Mouse (Mus musculus): ENCODE data around the gene Gm5089. TPM values are rescaled to one million over a fixed set of nuclear protein-coding genes. Genes with fewer than 3 reads are reported as not detected.
A peak's percentile ranks its signal among the peaks of the same experiment; 100 is the strongest.

Gene Gm5089
- polyA plus RNA-seq, 1 experiment from 2014 or later: 2.4 TPM

GRCm38 (mm10) chr14:122483556-122484421 lies 32.9 kb upstream of the Gm5089 start:
- peak overlapping the region; percentile 41 for H3K4me3 ChIP-seq
- 2% methylated on average over 18 of the region's 18 CpGs for WGBS
- DNase-seq (ENCODE audit: low spot score): peak; percentile 60

GRCm38 (mm10) chr14:122483024-122483385 lies 32.1 kb upstream of the Gm5089 start:
- Histone ChIP-seq H3K4me3 (peak overlapping the region; percentile 81), H3K4me1 (replicated peaks) (peaks cover 59% of the 10 kb centered on the region), H3K36me3 (peaks cover 12% of the 10 kb centered on the region), H3K27me3 (ENCODE audit: insufficient read depth, poor library complexity, severe bottlenecking) (peaks cover 98% of the 10 kb centered on the region), H3K27ac (peak overlapping the region; percentile 97), H3K9me3 (no peaks in the 10 kb centered on the region)
- DNase-seq (ENCODE audit: low spot score): no peak
- WGBS: 2% methylated on average over 5 of the region's 5 CpGs

More at GRCm38 (mm10) chr14:122483556-122484421, 32.9 kb upstream of the Gm5089 start:
- no peaks in the 10 kb centered on the region for H3K9me3 ChIP-seq
- peaks cover 98% of the 10 kb centered on the region for H3K27me3 ChIP-seq (ENCODE audit: insufficient read depth, poor library complexity, severe bottlenecking)
- H3K36me3 ChIP-seq: peaks cover 7% of the 10 kb centered on the region
- peak overlapping the region; percentile 77 for H3K27ac ChIP-seq
- peaks cover 54% of the 10 kb centered on the region for H3K4me1 ChIP-seq (replicated peaks)

DNA sequence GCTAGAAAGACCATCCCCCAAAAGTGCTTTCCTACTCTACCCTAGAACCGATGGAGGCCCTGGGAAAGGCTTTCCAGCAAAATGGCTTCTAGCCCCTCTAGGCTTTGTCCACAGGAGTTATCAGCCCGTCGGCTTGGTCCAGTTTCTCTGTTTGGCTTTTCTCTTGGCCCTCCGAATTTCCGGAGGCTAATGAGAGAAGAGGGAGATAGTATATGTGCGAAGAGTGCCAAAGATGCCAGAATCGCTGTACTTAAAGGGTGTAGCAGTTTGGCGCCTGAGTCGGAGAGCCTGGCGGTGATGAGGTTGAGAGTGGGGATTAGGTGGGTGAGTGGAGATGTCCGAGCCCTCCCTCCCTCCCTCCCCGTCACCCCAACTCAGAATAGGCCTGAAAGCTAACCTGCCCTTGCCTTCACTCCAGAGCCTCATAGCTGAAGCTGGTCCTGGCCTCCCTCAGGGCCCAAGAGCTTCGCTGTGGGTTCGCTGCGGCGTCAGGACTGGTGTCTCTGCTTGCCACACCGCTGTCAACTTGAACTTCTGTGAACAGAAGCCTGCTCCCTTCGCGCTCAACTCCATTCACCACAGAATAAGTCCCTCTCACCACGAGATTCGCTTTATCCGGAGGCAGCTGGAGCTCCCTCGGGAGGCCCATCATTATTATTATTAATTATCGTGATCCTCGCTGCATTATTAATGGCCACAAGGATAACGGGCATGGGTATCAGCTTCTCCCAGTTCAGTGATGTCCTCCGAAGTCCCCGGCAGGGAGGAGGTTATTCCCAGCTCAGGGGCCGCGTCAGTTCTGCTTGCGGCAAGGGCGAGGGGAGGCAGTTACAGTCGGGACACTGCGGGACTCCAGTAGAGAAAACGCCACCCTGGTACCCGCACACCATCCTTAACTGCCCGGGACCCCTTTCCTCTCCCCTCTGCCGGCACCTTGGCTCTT lies 31.4 kb upstream of the Gm5089 start:
- H3K9me3 ChIP-seq: no peaks in the 10 kb centered on the region
- peak overlapping the region; percentile 81 for H3K4me3 ChIP-seq
- peaks cover 12% of the 10 kb centered on the region for H3K36me3 ChIP-seq
- H3K27ac ChIP-seq: peak overlapping the region; percentile 97
- peaks cover 98% of the 10 kb centered on the region for H3K27me3 ChIP-seq (ENCODE audit: insufficient read depth, poor library complexity, severe bottlenecking)
- H3K4me1 ChIP-seq (replicated peaks): peaks cover 59% of the 10 kb centered on the region
- under 1% methylated on average over 38 of the region's 38 CpGs for WGBS
- peak; percentile 73 for DNase-seq (ENCODE audit: low spot score)

DNA sequence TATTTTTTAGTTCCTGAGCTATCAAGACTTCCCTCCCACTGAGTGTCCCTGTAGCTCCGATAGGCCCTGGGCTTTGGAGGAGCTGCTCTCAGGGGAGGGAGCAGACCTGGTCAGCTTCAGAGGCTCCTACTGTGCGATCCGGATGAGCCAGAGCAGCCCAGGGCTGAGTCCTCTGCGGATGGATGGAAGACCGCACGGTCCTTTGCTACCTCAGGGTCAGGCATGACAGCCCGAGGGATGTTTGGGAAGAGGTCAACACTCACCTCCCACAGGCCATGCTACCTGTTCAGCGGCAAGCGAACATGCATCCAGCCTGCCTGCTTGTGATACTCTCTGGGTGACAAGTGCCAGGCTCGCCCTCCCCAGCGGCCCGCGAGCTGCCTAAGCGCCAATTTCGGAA lies 30.3 kb upstream of the Gm5089 start:
- H3K4me3 ChIP-seq: peak overlapping the region; percentile 81
- no peaks in the 10 kb centered on the region for H3K9me3 ChIP-seq
- H3K36me3 ChIP-seq: peaks cover 20% of the 10 kb centered on the region
- WGBS: 4% methylated on average over 15 of the region's 15 CpGs
- peak; percentile 54 for DNase-seq (ENCODE audit: low spot score)
- H3K27ac ChIP-seq: peak overlapping the region; percentile 97
- H3K27me3 ChIP-seq (ENCODE audit: insufficient read depth, poor library complexity, severe bottlenecking): peaks cover 98% of the 10 kb centered on the region
- H3K4me1 ChIP-seq (replicated peaks): peaks cover 62% of the 10 kb centered on the region

- no peak for DNase-seq (ENCODE audit: low spot score)
- Histone ChIP-seq H3K27ac (peak overlapping the region; percentile 97), H3K4me1 (replicated peaks) (peaks cover 64% of the 10 kb centered on the region)
Observed at GRCm38 (mm10) chr14:122480355-122480754, 29.4 kb upstream of the Gm5089 start.

DNA sequence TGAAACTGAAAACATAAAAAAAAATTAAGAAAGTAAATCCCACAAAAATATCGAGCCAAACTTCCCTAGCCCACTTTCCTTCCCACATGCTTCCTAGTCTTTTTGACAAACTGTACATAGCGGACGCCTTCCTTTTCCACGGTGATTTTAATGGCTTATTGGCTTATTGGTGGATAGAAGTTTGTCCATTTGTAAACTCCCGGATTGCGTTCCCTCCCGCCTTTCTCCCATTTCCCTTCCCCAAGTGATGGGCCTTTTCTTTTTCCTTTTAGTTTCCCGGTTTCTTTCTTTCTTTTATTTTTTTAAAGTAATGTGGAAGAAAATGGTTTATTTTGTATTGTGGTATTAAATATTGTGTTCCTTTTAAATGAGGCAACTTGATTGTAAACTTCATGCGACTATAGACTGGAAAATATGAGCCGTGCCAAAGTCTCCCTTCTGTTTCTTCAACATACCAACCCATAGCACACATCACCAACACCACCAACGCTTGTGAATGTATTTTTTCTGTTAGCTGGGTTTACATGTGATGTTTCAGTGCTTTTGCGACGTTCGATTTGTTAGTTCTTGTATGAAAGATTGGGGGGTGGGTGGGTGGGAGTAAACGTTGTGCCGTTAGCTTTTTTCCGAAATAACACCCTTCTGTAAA lies 28.7 kb upstream of the Gm5089 start:
- Histone ChIP-seq H3K9me3 (no peaks in the 10 kb centered on the region), H3K4me3 (peak overlapping the region; percentile 81), H3K27me3 (ENCODE audit: insufficient read depth, poor library complexity, severe bottlenecking) (peaks cover 98% of the 10 kb centered on the region), H3K36me3 (peaks cover 24% of the 10 kb centered on the region), H3K4me1 (replicated peaks) (peaks cover 64% of the 10 kb centered on the region), H3K27ac (peak overlapping the region; percentile 97)
- no peak for DNase-seq (ENCODE audit: low spot score)
- 6% methylated on average over 17 of the region's 17 CpGs for WGBS

More at GRCm38 (mm10) chr14:122480355-122480754, 29.4 kb upstream of the Gm5089 start:
- H3K27me3 ChIP-seq (ENCODE audit: insufficient read depth, poor library complexity, severe bottlenecking): peaks cover 98% of the 10 kb centered on the region
- H3K9me3 ChIP-seq: no peaks in the 10 kb centered on the region
- peak overlapping the region; percentile 81 for H3K4me3 ChIP-seq
- 6% methylated on average over 2 of the region's 2 CpGs for WGBS
- H3K36me3 ChIP-seq: peaks cover 24% of the 10 kb centered on the region

GRCm38 (mm10) chr14:122478574-122479011 lies 27.7 kb upstream of the Gm5089 start:
- Histone ChIP-seq H3K27ac (peak overlapping the region; percentile 97), H3K4me3 (peak overlapping the region; percentile 81), H3K9me3 (no peaks in the 10 kb centered on the region), H3K4me1 (replicated peaks) (peaks cover 64% of the 10 kb centered on the region), H3K36me3 (peaks cover 24% of the 10 kb centered on the region), H3K27me3 (ENCODE audit: insufficient read depth, poor library complexity, severe bottlenecking) (peaks cover 98% of the 10 kb centered on the region)
- DNase-seq (ENCODE audit: low spot score): peak; percentile 78
- WGBS: under 1% methylated on average over 22 of the region's 22 CpGs

GRCm38 (mm10) chr14:122477971-122478573 lies 27.2 kb upstream of the Gm5089 start:
- H3K27ac ChIP-seq: peak overlapping the region; percentile 97
- WGBS: 1% methylated on average over 9 of the region's 9 CpGs
- DNase-seq (ENCODE audit: low spot score): no peak

DNA sequence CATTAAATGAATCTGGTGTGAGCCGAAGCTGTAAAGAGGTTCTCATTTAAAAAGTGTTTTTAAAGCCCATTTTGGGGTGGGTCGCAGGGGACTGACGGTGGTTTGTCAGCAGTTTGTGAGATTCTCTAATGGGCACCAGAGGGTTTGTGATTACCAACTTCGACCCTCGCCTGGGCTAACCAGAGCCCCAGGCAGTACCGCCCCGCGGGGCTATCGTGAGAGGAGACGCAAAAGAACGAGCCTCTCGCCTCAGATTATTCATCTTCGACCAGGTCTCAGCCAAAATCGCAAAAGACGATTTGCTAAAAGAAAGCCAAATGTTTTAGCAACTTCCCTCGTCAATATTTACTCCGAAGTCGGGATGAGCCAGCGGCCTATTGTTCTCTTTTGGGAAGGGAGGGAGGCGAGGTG lies 26.4 kb upstream of the Gm5089 start:
- WGBS: under 1% methylated on average over 20 of the region's 20 CpGs
- Histone ChIP-seq H3K4me1 (replicated peaks) (peaks cover 66% of the 10 kb centered on the region), H3K4me3 (peak overlapping the region; percentile 81), H3K36me3 (peaks cover 24% of the 10 kb centered on the region), H3K9me3 (no peaks in the 10 kb centered on the region), H3K27me3 (ENCODE audit: insufficient read depth, poor library complexity, severe bottlenecking) (peaks cover 98% of the 10 kb centered on the region), H3K27ac (peak overlapping the region; percentile 97)
- peak; percentile 50 for DNase-seq (ENCODE audit: low spot score)

More at GRCm38 (mm10) chr14:122477971-122478573, 27.2 kb upstream of the Gm5089 start:
- H3K9me3 ChIP-seq: no peaks in the 10 kb centered on the region
- H3K36me3 ChIP-seq: peaks cover 24% of the 10 kb centered on the region
- peaks cover 66% of the 10 kb centered on the region for H3K4me1 ChIP-seq (replicated peaks)
- peak overlapping the region; percentile 81 for H3K4me3 ChIP-seq
- peaks cover 98% of the 10 kb centered on the region for H3K27me3 ChIP-seq (ENCODE audit: insufficient read depth, poor library complexity, severe bottlenecking)

GRCm38 (mm10) chr14:122476822-122477215 lies 25.9 kb upstream of the Gm5089 start:
- peak overlapping the region; percentile 81 for H3K4me3 ChIP-seq
- DNase-seq (ENCODE audit: low spot score): no peak
- no peaks in the 10 kb centered on the region for H3K9me3 ChIP-seq
- H3K4me1 ChIP-seq (replicated peaks): peaks cover 64% of the 10 kb centered on the region
- under 1% methylated on average over 18 of the region's 18 CpGs for WGBS
- H3K27me3 ChIP-seq (ENCODE audit: insufficient read depth, poor library complexity, severe bottlenecking): peaks cover 97% of the 10 kb centered on the region
- H3K36me3 ChIP-seq: peaks cover 24% of the 10 kb centered on the region
- H3K27ac ChIP-seq: peak overlapping the region; percentile 97

- Histone ChIP-seq H3K36me3 (peaks cover 24% of the 10 kb centered on the region), H3K4me1 (replicated peaks) (peaks cover 66% of the 10 kb centered on the region), H3K27me3 (ENCODE audit: insufficient read depth, poor library complexity, severe bottlenecking) (peaks cover 97% of the 10 kb centered on the region), H3K4me3 (peak overlapping the region; percentile 81), H3K9me3 (no peaks in the 10 kb centered on the region), H3K27ac (peak overlapping the region; percentile 97)
- WGBS: under 1% methylated on average over 62 of the region's 62 CpGs
- peak; percentile 65 for DNase-seq (ENCODE audit: low spot score)
Observed at GRCm38 (mm10) chr14:122476041-122476821, 25.3 kb upstream of the Gm5089 start.

Measured in hindbrain, embryonic 10.5 days (tissue).